Mouse (Mus musculus) liver, embryonic 14.5 days (tissue): ENCODE measurements around the gene Cd3e.

ENCODE experiments used
- CTCF ChIP-seq: IDR thresholded peaks from 2 replicates; pipeline ENCODE4 v1.5.1; 2016; ENCODE audit warnings: antibody characterized with exemption, low read depth, control low read depth
- EP300 ChIP-seq: IDR thresholded peaks from 2 replicates; pipeline ENCODE4 v1.6.1; 2016; ENCODE audit warnings: antibody characterized with exemption, low read depth

- TF ChIP-seq CTCF (peak; percentile 84), EP300 (no peak)
Observed at GRCm38 (mm10) chr9:44966815-44967242, 42.6 kb downstream of the Cd3e start.
